Mouse (Mus musculus) C2C12 (cell line): ENCODE data around the gene Atp10a.

Experiments used
- CTCF ChIP-seq: IDR thresholded peaks from one replicate; pipeline ENCODE4 v1.5.1; 2011; ENCODE audit not compliant: control insufficient read depth, insufficient read depth, insufficient read length
- MAX ChIP-seq: IDR thresholded peaks from one replicate; pipeline ENCODE4 v1.6.1; 2011; ENCODE audit warnings: mild to moderate bottlenecking, control low read depth
- MYOD1 ChIP-seq: IDR thresholded peaks from one replicate; pipeline ENCODE4 v1.6.1; 2011; ENCODE audit warnings: low read depth; ENCODE audit not compliant: control insufficient read depth, insufficient read length
- USF1 ChIP-seq: IDR thresholded peaks from one replicate; pipeline ENCODE4 v1.6.1; 2011; ENCODE audit warnings: low read depth, mild to moderate bottlenecking, control low read depth, moderate library complexity

GRCm38 (mm10) chr7:58676075-58676474, 20.1 kb downstream of the Atp10a start:
- TF ChIP-seq CTCF (no peak), USF1 (no peak), MYOD1 (no peak), MAX (no peak)
